Mouse (Mus musculus): ENCODE results near the gene Itga8. TPM values are rescaled to one million over a fixed set of nuclear protein-coding genes. Genes with fewer than 3 reads are reported as not detected.

Itga8 gene
- total and polyA plus RNA-seq, 3 experiments = 3.5 to 10.6 (median 7.5) TPM

GRCm38 (mm10) chr2:12108306-12108705, 193.4 kb downstream of the Itga8 start:
- no peak for TF ChIP-seq KAT2A (IDR thresholded peaks at IDR 0.05; ENCODE audit: insufficient replicate concordance, low read length)
- TF ChIP-seq MEF2A (IDR thresholded peaks at IDR 0.05; ENCODE audit: borderline replicate concordance, low read depth, low read length) = no peak
- no peak for TF ChIP-seq UBTF (IDR thresholded peaks at IDR 0.05; ENCODE audit: low read depth, low read length)
- TF ChIP-seq NELFE (IDR thresholded peaks at IDR 0.05; ENCODE audit: low read depth, low read length) = no peak
- TF ChIP-seq ETS1 (conservative IDR thresholded peaks at IDR 0.05; ENCODE audit: low read depth, low read length) = no peak
- TF ChIP-seq CHD1 (IDR thresholded peaks at IDR 0.05; ENCODE audit: low read depth, low read length) = no peak
- no peak for TF ChIP-seq GABPA (IDR thresholded peaks at IDR 0.05; ENCODE audit: insufficient replicate concordance, low read depth, low read length)
- no peak for TF ChIP-seq ZC3H11A (IDR thresholded peaks at IDR 0.05; ENCODE audit: low read depth, low read length)
- no peak for TF ChIP-seq MXI1 (IDR thresholded peaks at IDR 0.05; ENCODE audit: low read depth, low read length)
- no peaks in the 10 kb centered on the region for H3K4me1 ChIP-seq (ENCODE audit: control insufficient read depth in 1 of 2, insufficient read depth in 2 of 2)
- no peak overlapping the region for H3K4me2 ChIP-seq (ENCODE audit: insufficient read depth, low read depth, poor library complexity, severe bottlenecking)
- dilution Hi-C loops (cut with MboI; ENCODE audit: extremely low pct_ligation_motif_present, extremely low pct_unique_long_range_greater_than_20kb, low sequenced_read_pairs) = no loop called here
- no peak overlapping the region for H3K27ac ChIP-seq (ENCODE audit: insufficient read depth, low read depth)
- H3K36me3 ChIP-seq (replicated peaks in 1 of 2; ENCODE audit: control insufficient read depth in 1 of 2, insufficient read depth in 1 of 2, low read length in 1 of 2) = peaks cover 6 to 35% of the 10 kb centered on the region in 2 experiments
- H3K4me3 ChIP-seq (replicated peaks in 1 of 3; ENCODE audit: low read depth in 2 of 3, low read length in 2 of 3, poor library complexity in 1 of 3) = no peak overlapping the region
- in situ Hi-C loops (cut with MboI; ENCODE audit: low pct_ligation_motif_present, low pct_unique_long_range_greater_than_20kb, low sequenced_read_pairs) = no loop called here
- no peak for DNase-seq (ENCODE audit: extremely low read depth)
- no peaks in the 10 kb centered on the region for H3K9me3 ChIP-seq (replicated peaks; ENCODE audit: low read length)
- H3K27me3 ChIP-seq (replicated peaks) = no peaks in the 10 kb centered on the region
- no peak overlapping the region for H3K9ac ChIP-seq (ENCODE audit: insufficient read depth, low read depth)
- H3K79me2 ChIP-seq (replicated peaks; ENCODE audit: control insufficient read depth, extremely low read depth, insufficient read depth, poor library complexity, severe bottlenecking) = no peaks in the 10 kb centered on the region

GRCm38 (mm10) chr2:12107265-12107664, 194.5 kb downstream of the Itga8 start:
- Histone ChIP-seq H3K4me1 (ENCODE audit: control insufficient read depth in 1 of 2, insufficient read depth in 2 of 2) (no peaks in the 10 kb centered on the region), H3K9me3 (replicated peaks; ENCODE audit: low read length) (no peaks in the 10 kb centered on the region), H3K27ac (ENCODE audit: insufficient read depth, low read depth) (no peak overlapping the region), H3K9ac (ENCODE audit: insufficient read depth, low read depth) (no peak overlapping the region), H3K27me3 (replicated peaks) (no peaks in the 10 kb centered on the region), H3K4me2 (ENCODE audit: insufficient read depth, low read depth, poor library complexity, severe bottlenecking) (no peak overlapping the region), H3K79me2 (replicated peaks; ENCODE audit: control insufficient read depth, extremely low read depth, insufficient read depth, poor library complexity, severe bottlenecking) (no peaks in the 10 kb centered on the region), H3K4me3 (replicated peaks in 1 of 3; ENCODE audit: low read depth in 2 of 3, low read length in 2 of 3, poor library complexity in 1 of 3) (no peak overlapping the region), H3K36me3 (replicated peaks in 1 of 2; ENCODE audit: control insufficient read depth in 1 of 2, insufficient read depth in 1 of 2, low read length in 1 of 2) (peaks cover 6 to 31% of the 10 kb centered on the region in 2 experiments)
- no peak for DNase-seq (ENCODE audit: extremely low read depth)
- in situ Hi-C loops (cut with MboI; ENCODE audit: low pct_ligation_motif_present, low pct_unique_long_range_greater_than_20kb, low sequenced_read_pairs) (no loop called here), dilution Hi-C loops (cut with MboI; ENCODE audit: extremely low pct_ligation_motif_present, extremely low pct_unique_long_range_greater_than_20kb, low sequenced_read_pairs) (no loop called here)
- no peak for TF ChIP-seq NELFE (IDR thresholded peaks at IDR 0.05; ENCODE audit: low read depth, low read length)
- TF ChIP-seq SMC3 (IDR thresholded peaks at IDR 0.05; ENCODE audit: low read depth, low read length) = no peak
- TF ChIP-seq JUND (conservative IDR thresholded peaks at IDR 0.05; ENCODE audit: low read depth, low read length) = no peak
- no peak for TF ChIP-seq JUN (IDR thresholded peaks at IDR 0.05; ENCODE audit: insufficient read depth, low read depth, low read length)
- no peak for TF ChIP-seq IRF4 (IDR thresholded peaks at IDR 0.05; ENCODE audit: low read depth, low read length)
- TF ChIP-seq EP300 (IDR thresholded peaks at IDR 0.05; ENCODE audit: low read length) = no peak

- in situ Hi-C loops (cut with MboI; ENCODE audit: low pct_ligation_motif_present, low pct_unique_long_range_greater_than_20kb, low sequenced_read_pairs) (no loop called here), dilution Hi-C loops (cut with MboI; ENCODE audit: extremely low pct_ligation_motif_present, extremely low pct_unique_long_range_greater_than_20kb, low sequenced_read_pairs) (no loop called here)
- Histone ChIP-seq H3K4me2 (ENCODE audit: insufficient read depth, low read depth, poor library complexity, severe bottlenecking) (no peak overlapping the region), H3K4me1 (ENCODE audit: control insufficient read depth in 1 of 2, insufficient read depth in 2 of 2) (no peaks in the 10 kb centered on the region), H3K27ac (ENCODE audit: insufficient read depth, low read depth) (no peak overlapping the region), H3K9ac (ENCODE audit: insufficient read depth, low read depth) (no peak overlapping the region), H3K9me3 (replicated peaks; ENCODE audit: low read length) (no peaks in the 10 kb centered on the region), H3K79me2 (replicated peaks; ENCODE audit: control insufficient read depth, extremely low read depth, insufficient read depth, poor library complexity, severe bottlenecking) (no peaks in the 10 kb centered on the region), H3K36me3 (replicated peaks in 1 of 2; ENCODE audit: control insufficient read depth in 1 of 2, insufficient read depth in 1 of 2, low read length in 1 of 2) (peaks cover 0 to 7% of the 10 kb centered on the region in 2 experiments), H3K4me3 (replicated peaks in 1 of 3; ENCODE audit: low read depth in 2 of 3, low read length in 2 of 3, poor library complexity in 1 of 3) (no peak overlapping the region), H3K27me3 (replicated peaks) (no peaks in the 10 kb centered on the region)
- DNase-seq (ENCODE audit: extremely low read depth) = no peak
- no peak for TF ChIP-seq MXI1 (IDR thresholded peaks at IDR 0.05; ENCODE audit: low read depth, low read length)
- no peak for TF ChIP-seq JUN (IDR thresholded peaks at IDR 0.05; ENCODE audit: insufficient read depth, low read depth, low read length)
- TF ChIP-seq MEF2A (IDR thresholded peaks at IDR 0.05; ENCODE audit: borderline replicate concordance, low read depth, low read length) = no peak
- TF ChIP-seq POLR2AphosphoS2 (IDR thresholded peaks at IDR 0.05; ENCODE audit: low read depth, low read length) = no peak
- TF ChIP-seq JUND (conservative IDR thresholded peaks at IDR 0.05; ENCODE audit: low read depth, low read length) = no peak
- no peak for TF ChIP-seq ZNF384 (IDR thresholded peaks at IDR 0.05; ENCODE audit: low read depth, low read length)
- TF ChIP-seq USF2 (conservative IDR thresholded peaks at IDR 0.05; ENCODE audit: low read depth, low read length) = no peak
- no peak for TF ChIP-seq CTCF (conservative IDR thresholded peaks at IDR 0.05 in 1 of 2, IDR thresholded peaks at IDR 0.05 in 1 of 2; ENCODE audit: low read depth in 2 of 2, low read length in 2 of 2)
- TF ChIP-seq CHD1 (IDR thresholded peaks at IDR 0.05; ENCODE audit: low read depth, low read length) = no peak
- no peak for TF ChIP-seq E2F4 (IDR thresholded peaks at IDR 0.05; ENCODE audit: insufficient replicate concordance, low read depth, low read length)
- TF ChIP-seq TCF12 (IDR thresholded peaks at IDR 0.05; ENCODE audit: low read depth, low read length) = no peak
- no peak for TF ChIP-seq PAX5 (IDR thresholded peaks at IDR 0.05; ENCODE audit: low read length)
- TF ChIP-seq CHD2 (IDR thresholded peaks at IDR 0.05; ENCODE audit: low read length) = no peak
Observed at GRCm38 (mm10) chr2:12103183-12103582, 198.5 kb downstream of the Itga8 start.

Data from CH12.LX (cell line).